Mouse (Mus musculus): ENCODE measurements around the gene Tmcc1. TPM values are rescaled to one million over a fixed set of nuclear protein-coding genes. Genes with fewer than 3 reads are reported as not detected.
A peak's percentile ranks its signal among the peaks of the same experiment; 100 is the strongest.

Tmcc1 gene
- polyA plus RNA-seq, 1 experiment, result 17.6 TPM

DNA sequence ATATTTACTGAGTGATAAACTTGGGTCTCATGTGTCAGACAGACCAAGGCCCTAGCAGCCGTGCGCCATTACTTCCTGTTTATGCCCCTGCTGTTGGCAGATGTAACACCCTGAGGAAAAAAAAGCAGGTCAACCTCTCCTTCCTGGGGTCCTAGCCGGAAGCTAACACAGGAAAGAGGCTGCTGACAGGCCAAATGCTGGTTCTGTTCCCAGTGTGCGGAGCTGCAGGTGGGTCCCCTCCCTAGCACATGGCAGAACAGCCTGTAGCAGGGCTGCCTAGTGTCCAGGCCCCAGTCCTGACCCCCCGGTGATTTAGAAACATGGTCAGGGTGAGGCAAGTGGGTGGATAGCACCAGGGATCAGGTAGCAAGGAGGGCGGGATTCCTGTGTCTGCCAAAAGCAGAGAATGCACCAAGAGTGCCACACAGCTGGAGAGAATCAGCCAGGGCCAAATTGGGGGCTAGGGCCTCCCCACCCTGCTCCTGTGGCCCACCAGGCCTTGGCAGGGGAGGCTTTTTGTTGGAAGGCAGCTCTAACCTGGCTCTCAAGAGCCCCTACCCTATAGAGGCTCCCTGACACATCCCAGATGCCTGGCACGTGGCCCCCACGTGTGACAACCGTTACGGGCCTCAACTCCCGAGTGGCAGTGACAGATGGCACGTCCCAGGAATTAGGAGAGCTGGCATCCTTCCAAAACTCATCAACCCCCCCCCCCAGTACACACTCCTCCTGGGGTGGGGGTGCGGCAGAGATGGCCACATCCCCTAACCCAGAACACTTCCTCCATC, 221.8 kb downstream of the Tmcc1 start:
- TF ChIP-seq E2F4 (IDR thresholded peaks at IDR 0.05; ENCODE audit: insufficient read depth) (no peak), MYOD1 (IDR thresholded peaks at IDR 0.05; ENCODE audit: control insufficient read depth in 1 of 3, insufficient read length in 2 of 3, low read depth in 2 of 3) (peak in 1 of 3 experiments; percentile 50)
- H3K4me2 ChIP-seq (ENCODE audit: low read depth), result no peak overlapping the region
- no peak overlapping the region for H3ac ChIP-seq (ENCODE audit: control insufficient read depth, insufficient read length)
- no peaks in the 10 kb centered on the region for H3K79me2 ChIP-seq (ENCODE audit: control insufficient read depth, insufficient read depth)
- H3K27me3 ChIP-seq (ENCODE audit: control insufficient read depth, insufficient read depth, insufficient read length), result no peaks in the 10 kb centered on the region
- no peak overlapping the region for H3K4me3 ChIP-seq
- no peaks in the 10 kb centered on the region for H3K36me3 ChIP-seq (ENCODE audit: control insufficient read depth, insufficient read depth)

DNA sequence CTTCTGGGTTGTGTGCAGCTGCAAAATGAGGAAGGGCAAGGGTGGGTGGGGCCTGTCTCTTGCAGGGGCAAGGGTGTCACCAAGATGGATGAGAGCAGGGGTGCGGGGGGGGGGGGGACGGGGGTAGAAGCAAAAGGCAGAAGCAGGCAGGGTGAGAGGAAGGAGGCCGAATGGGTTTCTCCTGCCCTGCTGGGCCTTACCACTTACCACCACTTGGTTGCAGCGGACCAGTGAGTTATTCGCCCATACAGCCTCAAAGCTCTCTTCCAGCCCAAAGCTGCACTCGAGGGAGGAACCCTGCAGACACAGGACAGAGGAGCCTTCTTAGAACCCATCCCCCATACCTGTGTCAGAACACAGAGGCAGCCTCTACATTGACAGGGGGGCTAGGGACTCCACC, 223.3 kb downstream of the Tmcc1 start:
- H3K27me3 ChIP-seq (ENCODE audit: control insufficient read depth, insufficient read depth, insufficient read length), result no peaks in the 10 kb centered on the region
- no peaks in the 10 kb centered on the region for H3K79me2 ChIP-seq (ENCODE audit: control insufficient read depth, insufficient read depth)
- no peak overlapping the region for H3K4me2 ChIP-seq (ENCODE audit: low read depth)
- H3K36me3 ChIP-seq (ENCODE audit: control insufficient read depth, insufficient read depth), result no peaks in the 10 kb centered on the region
- no peak overlapping the region for H3K4me3 ChIP-seq
- no peak overlapping the region for H3ac ChIP-seq (ENCODE audit: control insufficient read depth, insufficient read length)
- TF ChIP-seq TCF3 (IDR thresholded peaks at IDR 0.05; ENCODE audit: insufficient read length, low read depth), result no peak
- no peak for TF ChIP-seq POLR2AphosphoS2 (IDR thresholded peaks at IDR 0.05; ENCODE audit: insufficient read length, low read depth)
- no peak for TF ChIP-seq REST (IDR thresholded peaks at IDR 0.05; ENCODE audit: insufficient read depth, insufficient read length)
- TF ChIP-seq TCF12 (IDR thresholded peaks at IDR 0.05; ENCODE audit: insufficient read depth, poor library complexity, severe bottlenecking), result no peak
- no peak for TF ChIP-seq USF1 (IDR thresholded peaks at IDR 0.05; ENCODE audit: low read depth)
- no peak for TF ChIP-seq MAX (IDR thresholded peaks at IDR 0.05; ENCODE audit: low read depth)
- no peak for TF ChIP-seq POLR2A (IDR thresholded peaks at IDR 0.05; ENCODE audit: insufficient read length, low read depth)
- TF ChIP-seq CEBPB (IDR thresholded peaks at IDR 0.05; ENCODE audit: insufficient read depth, poor library complexity, severe bottlenecking), result no peak
- no peak for TF ChIP-seq MYOG (IDR thresholded peaks at IDR 0.05; ENCODE audit: control insufficient read depth in 1 of 3, insufficient read depth in 1 of 3, insufficient read length in 2 of 3, low read depth in 2 of 3)

DNA sequence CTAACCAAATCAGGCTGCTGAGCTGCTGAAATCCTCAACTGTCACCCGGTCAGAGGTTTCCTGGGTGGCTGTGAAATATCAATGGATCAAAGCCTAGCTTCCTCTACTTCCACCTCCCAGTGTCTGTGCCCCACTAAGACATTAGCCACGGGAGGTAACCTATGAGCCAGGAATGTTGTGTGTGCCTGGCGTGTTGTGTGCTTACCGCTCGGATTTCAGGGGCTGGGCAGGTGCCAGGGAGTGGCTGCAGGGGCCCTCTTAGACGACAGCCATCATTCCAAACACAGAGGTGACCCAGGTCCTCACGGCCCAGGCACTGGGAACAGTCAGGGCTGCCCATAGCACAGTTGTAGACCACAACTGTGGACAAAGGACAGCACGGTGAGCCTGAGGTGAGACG, 224.2 kb downstream of the Tmcc1 start:
- Histone ChIP-seq H3K27me3 (ENCODE audit: control insufficient read depth, insufficient read depth, insufficient read length) (no peaks in the 10 kb centered on the region), H3K79me2 (ENCODE audit: control insufficient read depth, insufficient read depth) (no peaks in the 10 kb centered on the region), H3K4me3 (no peak overlapping the region), H3ac (ENCODE audit: control insufficient read depth, insufficient read length) (no peak overlapping the region), H3K36me3 (ENCODE audit: control insufficient read depth, insufficient read depth) (no peaks in the 10 kb centered on the region), H3K4me2 (ENCODE audit: low read depth) (no peak overlapping the region)
- TF ChIP-seq SRF (IDR thresholded peaks at IDR 0.05; ENCODE audit: control insufficient read depth, insufficient read length, low read depth), result no peak

DNA sequence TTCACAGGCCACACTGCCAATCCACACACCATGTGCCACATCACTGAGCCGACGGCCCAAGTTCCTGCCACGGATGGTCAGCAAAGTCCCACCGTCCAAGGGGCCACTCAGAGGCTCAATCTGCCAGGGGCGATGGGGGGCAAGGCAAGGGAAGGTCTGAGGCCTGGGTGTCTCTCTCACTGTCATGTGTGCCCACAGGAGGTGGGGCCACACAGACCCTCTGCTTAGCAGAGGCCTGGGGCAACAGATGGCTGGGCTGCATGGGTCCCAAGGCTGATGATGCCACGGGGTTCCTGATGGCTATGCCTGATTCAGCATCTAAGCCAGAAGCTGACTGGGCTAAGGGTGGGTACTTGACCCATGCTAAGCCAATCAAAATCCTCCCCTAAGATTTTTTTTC, 224.6 kb downstream of the Tmcc1 start:
- no peak overlapping the region for H3K4me2 ChIP-seq (ENCODE audit: low read depth)
- no peak overlapping the region for H3K4me3 ChIP-seq
- no peaks in the 10 kb centered on the region for H3K27me3 ChIP-seq (ENCODE audit: control insufficient read depth, insufficient read depth, insufficient read length)
- H3K79me2 ChIP-seq (ENCODE audit: control insufficient read depth, insufficient read depth), result no peaks in the 10 kb centered on the region
- H3ac ChIP-seq (ENCODE audit: control insufficient read depth, insufficient read length), result no peak overlapping the region
- peaks cover 2% of the 10 kb centered on the region for H3K36me3 ChIP-seq (ENCODE audit: control insufficient read depth, insufficient read depth)
- TF ChIP-seq MYOD1 (IDR thresholded peaks at IDR 0.05; ENCODE audit: control insufficient read depth in 1 of 3, insufficient read length in 2 of 3, low read depth in 2 of 3), result peak in 1 of 3 experiments; percentile 64
- TF ChIP-seq MYOG (IDR thresholded peaks at IDR 0.05; ENCODE audit: control insufficient read depth in 1 of 3, insufficient read depth in 1 of 3, insufficient read length in 2 of 3, low read depth in 2 of 3), result peak in 2 of 3 experiments; percentile 44 to 54
- TF ChIP-seq POLR2A (IDR thresholded peaks at IDR 0.05; ENCODE audit: insufficient read length, low read depth), result no peak

Other genes starting within 250 kb of the Tmcc1 start
- gene H1foo, start 248.5 kb downstream of the Tmcc1 start, polyA plus RNA-seq (2012; fragmentation: generic; extraction: Trizol), result not detected
- gene Plxnd1, start 198.5 kb downstream of the Tmcc1 start, polyA plus RNA-seq (2012; fragmentation: generic; extraction: Trizol), result 39.4 TPM
- 22.6 TPM for gene Washc2, start 14.6 kb upstream of the Tmcc1 start, polyA plus RNA-seq (2012; fragmentation: generic; extraction: Trizol)
- 2.1 TPM for gene Zfand4, start 70.7 kb upstream of the Tmcc1 start, polyA plus RNA-seq (2012; fragmentation: generic; extraction: Trizol)
- 38.8 TPM for gene March8, start 144.5 kb upstream of the Tmcc1 start, polyA plus RNA-seq (2012; fragmentation: generic; extraction: Trizol)